Mouse (Mus musculus) limb, embryonic 14.5 days (tissue): Measurements from ENCODE around the gene Aida. TPM values are rescaled to one million over a fixed set of nuclear protein-coding genes. Genes with fewer than 3 reads are reported as not detected.
A peak's percentile ranks its signal among the peaks of the same experiment; 100 is the strongest.

Experiments
- ATAC-seq: fragments of 200-750 bp; cut with Nextera tagmentation; 2 replicates; pipeline ENCODE4 v1.8.0; 2017; ENCODE audit warnings: low read depth, moderate number of reproducible peaks, moderate TSS enrichment; ENCODE audit not compliant: low FRiP score
- DNase-seq: peaks from one replicate; pipeline ENCODE4 v3.0.0-alpha.2; 2015; ENCODE audit warnings: low spot score
- H3K27ac ChIP-seq: fragments of 300-500 bp; sonication (generic); replicated peaks from 2 replicates; pipeline ENCODE4 v1.5.1; 2014; ENCODE audit warnings: low read depth, mild to moderate bottlenecking, low read length, moderate library complexity, mixed read lengths
- H3K27me3 ChIP-seq: fragments of 300-500 bp; sonication (generic); 2 replicates; pipeline ENCODE4 v1.6.1; 2014; ENCODE audit warnings: low read length, mixed read lengths; ENCODE audit not compliant: control insufficient read depth, insufficient read depth
- H3K36me3 ChIP-seq: fragments of 300-500 bp; sonication (generic); 2 replicates; pipeline ENCODE4 v1.6.1; 2014; ENCODE audit warnings: mild to moderate bottlenecking, low read length, moderate library complexity, mixed read lengths; ENCODE audit not compliant: control insufficient read depth, insufficient read depth
- H3K4me1 ChIP-seq: fragments of 300-500 bp; sonication (generic); 2 replicates; pipeline ENCODE4 v1.6.1; 2014; ENCODE audit warnings: antibody characterized with exemption, low read length, mixed read lengths; ENCODE audit not compliant: control insufficient read depth, insufficient read depth
- H3K4me2 ChIP-seq: fragments of 300-500 bp; sonication (generic); replicated peaks from 2 replicates; pipeline ENCODE4 v1.6.1; 2014; ENCODE audit warnings: low read depth, mild to moderate bottlenecking, low read length, moderate library complexity; ENCODE audit not compliant: severe bottlenecking
- H3K4me3 ChIP-seq: fragments of 300-500 bp; sonication (generic); replicated peaks from 2 replicates; pipeline ENCODE4 v1.5.1; 2014; ENCODE audit warnings: low read length
- H3K9ac ChIP-seq: fragments of 300-500 bp; sonication (generic); 2 replicates; pipeline ENCODE4 v1.6.1; 2014; ENCODE audit warnings: mild to moderate bottlenecking, low read depth, low read length, moderate library complexity; ENCODE audit not compliant: severe bottlenecking
- H3K9me3 ChIP-seq: fragments of 300-500 bp; sonication (generic); 2 replicates; pipeline ENCODE4 v1.6.1; 2016; ENCODE audit warnings: low read length; ENCODE audit not compliant: control insufficient read depth
- POLR2A ChIP-seq: fragments of 200-500 bp; IDR thresholded peaks from 2 replicates; pipeline ENCODE4 v1.8.0; 2012; ENCODE audit warnings: inconsistent platforms, mild to moderate bottlenecking, moderate library complexity, borderline replicate concordance; ENCODE audit not compliant: insufficient read depth, insufficient read length; ENCODE audit errors: extremely low read depth
- WGBS: fragments of 180-500 bp; shearing (Covaris S2); extraction: QIAGEN DNeasy Blood & Tissue Kit; methylation state at CpG from one replicate; pipeline ENCODE4 v1.1.7; 2014; 5-methylcytosine and 5-hydroxymethylcytosine counted together
- polyA plus RNA-seq, 2 experiments: library from polyadenylated mRNA; depleted of rRNA in 1 of 2; stranded (reverse) in 1 of 2; unstranded in 1 of 2; fragments of >200 nt; fragmentation: Nextera tagmentation in 1 of 2; extraction: Ambion mirVana in 1 of 2; gene quantifications; 2 replicates each; pipeline versions ENCODE4 v1.2.1 to v1.2.3; 2012 to 2014

Aida gene
- polyA plus RNA-seq, 2 experiments = 31.9 to 93.3 TPM

DNA sequence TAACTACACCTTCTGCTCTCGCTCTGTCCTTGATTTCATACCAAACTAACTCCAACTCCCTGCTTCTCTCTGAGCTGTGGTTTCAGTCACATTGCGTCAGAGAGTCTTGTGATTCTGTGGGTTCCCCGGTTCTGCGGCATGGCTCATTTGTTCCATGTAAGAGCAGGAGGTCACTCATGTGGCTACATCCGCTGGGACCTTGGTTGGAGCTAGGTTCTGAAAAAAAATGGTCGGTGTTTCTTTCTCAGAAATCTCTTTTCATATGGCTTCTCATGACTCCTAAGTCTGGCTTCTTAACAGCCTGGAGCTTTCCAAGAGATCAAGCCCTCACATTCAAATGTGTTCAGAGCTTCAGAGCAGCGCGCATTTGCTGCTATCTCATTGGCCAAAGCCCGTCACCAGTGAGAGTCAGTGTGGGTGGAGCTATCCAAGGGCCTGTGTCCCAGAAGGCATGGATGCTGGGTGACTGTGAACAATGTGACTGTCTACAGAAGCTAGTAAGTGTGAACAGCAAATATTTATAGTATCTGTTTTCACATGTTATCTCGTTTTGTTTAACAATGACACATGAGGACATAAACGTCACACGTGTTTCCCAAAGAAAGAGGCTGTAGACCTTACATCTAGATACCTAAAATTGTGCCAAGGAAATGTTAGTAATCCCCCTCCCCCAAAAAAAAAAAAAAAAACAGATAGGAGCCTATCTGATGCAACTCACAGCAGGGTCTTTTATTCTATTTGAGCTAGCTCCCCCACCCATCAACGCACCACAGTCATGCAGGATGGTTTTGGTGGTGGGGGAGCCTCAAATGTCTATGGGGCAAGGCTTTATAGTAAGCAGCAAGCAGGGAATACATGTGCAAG lies 32.0 kb upstream of the Aida start:
- H3K4me1 ChIP-seq = peaks cover 4% of the 10 kb centered on the region; the same call in 1 of the 2 replicates
- no peak for TF ChIP-seq POLR2A
- no peak overlapping the region for H3K4me3 ChIP-seq
- H3K27ac ChIP-seq = no peak overlapping the region
- no peak for DNase-seq
- H3K9me3 ChIP-seq = no peaks in the 10 kb centered on the region
- ATAC-seq = no peak
- no peak overlapping the region for H3K4me2 ChIP-seq
- H3K36me3 ChIP-seq = no peaks in the 10 kb centered on the region
- no peaks in the 10 kb centered on the region for H3K27me3 ChIP-seq
- H3K9ac ChIP-seq = no peak overlapping the region
- 79% methylated on average over 13 of the region's 13 CpGs for WGBS

DNA sequence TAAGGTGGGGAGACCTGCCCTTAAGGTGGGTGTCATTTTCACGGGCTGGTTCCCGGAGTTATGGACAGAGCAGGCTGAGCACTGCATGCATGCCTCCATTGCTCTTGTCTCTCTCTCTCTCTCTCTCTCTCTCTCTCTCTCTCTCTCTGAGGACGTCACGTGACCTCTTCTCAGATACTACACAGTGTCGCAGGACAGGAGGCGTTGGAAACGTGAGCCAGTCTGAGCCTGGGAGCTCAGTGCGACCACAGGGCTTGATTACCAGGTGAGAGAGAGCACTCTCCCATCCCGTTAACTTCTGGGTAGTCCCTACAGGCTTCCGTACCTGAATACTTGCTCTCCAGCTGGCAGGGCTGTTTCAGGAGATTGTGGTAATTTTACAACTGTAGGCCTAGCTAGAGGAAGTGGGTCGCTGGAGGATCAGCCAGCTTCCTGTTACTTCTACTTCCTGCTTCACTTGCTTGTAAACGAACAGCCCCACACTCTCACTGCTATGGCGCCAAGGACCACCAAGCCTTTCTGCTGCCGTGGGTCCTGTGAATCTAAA lies 30.4 kb upstream of the Aida start:
- 50% methylated on average over 14 of the region's 14 CpGs for WGBS
- DNase-seq = no peak

DNA sequence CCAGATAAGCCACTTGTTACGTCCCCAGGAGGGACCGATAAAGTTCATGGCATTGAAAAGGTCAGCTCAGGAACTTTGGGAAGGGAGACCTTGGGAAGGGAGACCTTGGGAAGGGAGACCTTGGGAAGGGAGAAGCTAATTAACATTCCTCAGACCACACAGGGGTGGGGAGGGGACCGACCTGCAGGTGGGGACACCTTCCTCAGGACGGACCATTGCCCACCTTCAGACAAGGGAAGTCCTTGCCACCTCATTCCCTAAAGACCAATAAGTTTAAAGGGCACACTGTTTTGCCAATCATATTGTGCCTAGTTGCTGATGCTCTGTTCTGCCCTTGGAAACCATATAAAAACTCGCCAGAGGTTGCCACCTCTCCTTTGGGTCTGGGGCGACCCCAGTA lies 28.7 kb upstream of the Aida start:
- Histone ChIP-seq H3K27me3 (no peaks in the 10 kb centered on the region), H3K9ac (no peak overlapping the region), H3K4me3 (no peak overlapping the region), H3K4me1 (peaks cover 4% of the 10 kb centered on the region; the same call in 1 of the 2 replicates), H3K27ac (no peak overlapping the region), H3K36me3 (no peaks in the 10 kb centered on the region), H3K4me2 (no peak overlapping the region), H3K9me3 (no peaks in the 10 kb centered on the region)
- DNase-seq = no peak
- 73% methylated on average over 6 of the region's 6 CpGs for WGBS
- no peak for ATAC-seq
- no peak for TF ChIP-seq POLR2A

More for the DNA sequence above, 30.4 kb upstream of the Aida start:
- no peak; the same call in 1 of the 2 replicates for ATAC-seq
- Histone ChIP-seq H3K27me3 (no peaks in the 10 kb centered on the region), H3K9me3 (no peaks in the 10 kb centered on the region), H3K36me3 (no peaks in the 10 kb centered on the region), H3K4me3 (no peak overlapping the region), H3K27ac (no peak overlapping the region), H3K4me2 (no peak overlapping the region), H3K4me1 (peaks cover 4% of the 10 kb centered on the region; the same call in 1 of the 2 replicates), H3K9ac (no peak overlapping the region)
- TF ChIP-seq POLR2A = no peak

DNA sequence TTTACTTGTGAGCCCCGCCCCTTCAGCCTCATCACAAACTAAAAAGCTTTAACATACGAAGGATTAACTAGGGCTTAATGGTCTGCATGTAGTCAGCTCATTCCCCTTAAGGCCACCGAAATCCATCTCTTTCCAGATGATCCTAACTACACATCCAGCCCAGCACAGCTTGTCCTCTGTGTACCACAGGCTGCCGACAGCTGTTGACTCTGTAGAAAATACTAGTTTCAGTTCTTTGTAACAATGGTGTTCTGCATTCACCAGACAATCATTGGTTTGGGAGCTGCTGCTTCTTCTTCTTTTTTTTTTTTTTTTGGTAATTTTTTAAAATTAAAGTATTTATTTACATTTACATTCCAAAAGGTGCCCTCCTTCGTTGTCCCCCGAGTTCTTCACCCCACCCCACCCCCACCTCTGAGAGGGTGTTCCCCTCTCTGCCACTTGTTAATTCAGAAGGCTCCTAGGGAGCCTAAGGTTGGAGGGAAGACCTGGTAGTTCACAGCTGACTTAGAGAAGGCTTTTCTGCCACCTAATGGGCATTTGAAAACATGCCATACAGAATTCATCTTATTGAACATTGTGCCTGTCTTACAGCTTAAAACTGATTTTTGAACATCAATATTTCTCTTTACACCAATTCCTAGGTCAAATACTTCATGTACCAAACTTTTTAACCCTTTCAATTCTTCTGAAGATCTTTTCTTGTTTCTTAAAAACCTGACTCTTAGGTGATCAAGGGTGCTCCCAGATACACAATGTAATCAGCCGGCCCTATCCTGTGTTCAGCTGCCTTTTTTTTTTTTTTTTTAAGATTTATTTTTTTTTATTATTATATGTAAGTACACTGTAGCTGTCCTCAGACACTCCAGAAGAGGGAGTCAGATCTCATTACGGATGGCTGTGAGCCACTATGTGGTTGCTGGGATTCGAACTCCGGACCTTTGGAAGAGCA lies 23.2 kb upstream of the Aida start:
- no peaks in the 10 kb centered on the region for H3K27me3 ChIP-seq
- H3K4me2 ChIP-seq = no peak overlapping the region
- WGBS = 65% methylated on average over 10 of the region's 10 CpGs
- no peak overlapping the region for H3K27ac ChIP-seq
- ATAC-seq (no peak), DNase-seq (peak; percentile 89)
- TF ChIP-seq POLR2A = no peak
- H3K9ac ChIP-seq = no peak overlapping the region
- peaks cover 5% of the 10 kb centered on the region; the same call in 1 of the 2 replicates for H3K36me3 ChIP-seq
- H3K9me3 ChIP-seq = no peaks in the 10 kb centered on the region
- H3K4me1 ChIP-seq = no peaks in the 10 kb centered on the region
- H3K4me3 ChIP-seq = no peak overlapping the region

DNA sequence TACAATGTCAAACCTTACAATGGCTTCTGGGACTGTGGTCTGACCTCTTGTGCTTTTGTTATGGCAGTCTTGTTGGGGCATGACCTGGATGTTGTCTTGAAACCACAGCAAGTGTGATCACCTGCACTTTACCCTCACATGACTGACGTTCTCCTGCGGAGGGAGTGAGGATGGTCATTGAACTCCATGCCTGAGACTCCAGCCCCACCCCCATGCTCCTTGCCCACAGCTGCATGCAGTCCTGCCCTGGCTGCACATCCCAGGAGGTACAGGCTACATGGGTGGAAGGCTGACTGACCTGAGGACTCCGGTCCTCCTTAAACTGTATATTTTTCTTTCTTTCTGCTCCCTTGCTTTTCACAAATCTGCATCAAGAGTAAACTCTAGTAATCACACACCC lies 22.0 kb upstream of the Aida start:
- H3K4me1 ChIP-seq = no peaks in the 10 kb centered on the region
- ATAC-seq (no peak), DNase-seq (no peak)
- H3K36me3 ChIP-seq = peaks cover 17% of the 10 kb centered on the region
- 61% methylated on average over 3 of the region's 3 CpGs for WGBS
- no peaks in the 10 kb centered on the region for H3K9me3 ChIP-seq
- no peak overlapping the region for H3K9ac ChIP-seq
- H3K4me2 ChIP-seq = no peak overlapping the region
- no peak for TF ChIP-seq POLR2A
- H3K27me3 ChIP-seq = no peaks in the 10 kb centered on the region
- no peak overlapping the region for H3K4me3 ChIP-seq
- H3K27ac ChIP-seq = no peak overlapping the region
